Mouse (Mus musculus) adipocyte (in vitro differentiated cells): Measurements from ENCODE around the gene Htra3.

Experiments
- DNase-seq: peaks from one replicate; pipeline ENCODE4 v3.0.0-alpha.2; 2016; ENCODE audit warnings: low spot score

The Htra3 gene

DNA sequence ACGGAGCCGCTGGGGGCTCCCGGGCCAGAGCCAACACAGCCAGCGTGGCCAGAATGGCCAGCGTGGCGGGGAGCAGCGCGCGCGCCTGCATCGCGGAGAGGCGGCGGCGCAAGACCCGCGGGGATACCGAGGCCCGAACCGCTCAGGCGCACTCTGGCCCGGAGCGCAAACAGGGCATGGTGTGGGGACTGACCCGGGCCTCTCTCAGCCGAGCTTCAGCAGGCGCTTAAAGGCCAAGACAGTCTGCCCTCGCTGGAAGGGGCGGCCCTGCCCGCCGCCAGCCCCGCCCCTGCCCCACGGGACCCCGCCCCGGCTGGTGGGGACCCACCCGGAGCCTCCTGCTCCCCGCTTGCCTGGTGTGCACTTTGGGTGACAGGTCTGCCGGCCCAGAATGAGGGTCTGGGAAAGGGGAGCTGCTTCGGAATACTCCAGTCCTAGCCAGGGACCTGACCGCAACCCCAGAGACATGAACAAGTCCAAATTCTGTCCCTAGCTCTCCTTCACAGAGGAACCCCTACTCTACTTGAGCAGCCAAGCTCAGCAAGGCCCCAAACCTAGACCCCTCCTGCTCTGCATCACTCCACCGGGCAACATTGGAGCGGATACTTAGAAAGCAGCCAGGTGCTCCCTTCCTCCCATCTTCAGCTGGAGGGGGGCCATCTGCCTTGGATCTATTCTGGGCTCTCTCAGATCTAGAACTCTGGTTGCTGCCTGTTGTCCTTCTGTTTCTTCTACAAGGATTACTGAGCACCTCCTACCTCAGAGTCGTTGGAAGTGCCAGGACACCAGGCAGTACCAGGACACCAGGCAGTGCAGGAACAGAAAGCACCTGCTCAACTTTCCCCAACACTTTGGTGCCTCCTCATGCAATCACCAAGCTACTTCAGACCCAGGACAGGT lies at the start of gene Htra3:
Gene Htra3, minus strand, starts transcription at position 527 of the 900 bp plus-strand sequence.
- no peak for DNase-seq

- peak; percentile 90 for DNase-seq
Measured at GRCm38 (mm10) chr5:35728957-35729460, 49.4 kb upstream of the Htra3 start.

DNA sequence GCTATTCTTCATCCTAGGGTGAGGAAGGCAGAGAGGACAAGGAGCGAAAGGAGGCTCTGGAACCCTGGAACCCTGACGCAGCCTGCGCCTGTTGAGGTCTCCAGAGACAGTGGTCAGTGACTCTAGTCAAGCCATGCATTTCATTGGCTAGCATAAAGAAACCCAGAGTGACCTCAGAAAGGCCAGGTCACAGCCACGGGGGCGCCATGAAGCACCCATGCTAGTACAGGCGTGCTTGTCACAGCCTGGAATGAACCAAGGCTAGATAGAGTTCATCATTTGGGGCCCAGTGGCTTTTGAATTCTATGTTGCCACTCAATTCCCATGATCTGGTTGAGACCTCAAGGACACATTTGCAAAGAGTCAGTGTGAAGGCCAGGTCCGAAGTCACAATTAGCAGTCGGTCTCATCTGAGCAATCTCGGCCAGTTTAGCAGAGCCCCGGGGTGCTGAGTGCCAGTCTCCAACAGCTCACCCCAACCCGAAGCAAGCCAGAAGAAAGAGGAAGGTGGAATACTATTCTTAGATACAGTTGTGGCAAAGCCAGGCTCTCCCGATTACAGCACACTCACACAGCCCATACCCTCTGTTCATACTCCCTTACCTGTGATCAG lies 48.9 kb upstream of the Htra3 start:
- DNase-seq: no peak

- DNase-seq: no peak
Measured at GRCm38 (mm10) chr5:35727447-35727846, 47.9 kb upstream of the Htra3 start.

- peak; percentile 74 for DNase-seq
Measured at GRCm38 (mm10) chr5:35725840-35726239, 46.3 kb upstream of the Htra3 start.

DNA sequence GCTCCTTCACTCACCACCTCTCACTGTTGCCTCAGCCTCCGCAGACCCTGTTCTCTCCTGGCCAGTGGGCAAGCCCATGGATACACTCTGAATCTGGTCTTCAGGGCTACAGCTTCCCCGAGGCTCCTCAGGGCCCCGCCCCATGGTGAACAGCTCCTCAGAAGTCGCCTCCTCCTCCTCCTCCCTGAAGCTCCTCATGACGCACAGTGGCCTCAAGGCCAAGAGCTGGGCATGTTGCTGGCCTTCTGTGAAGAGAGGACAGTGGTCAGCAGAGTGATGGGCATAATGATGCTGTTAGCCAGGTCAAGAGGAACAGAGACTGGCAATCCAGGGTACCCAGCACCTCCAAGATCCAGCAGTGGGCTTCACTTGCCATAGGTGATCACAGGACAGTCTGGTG lies 44.3 kb upstream of the Htra3 start:
- no peak for DNase-seq

GRCm38 (mm10) chr5:35722654-35723053 lies 43.1 kb upstream of the Htra3 start:
- DNase-seq: no peak

- no peak for DNase-seq
Measured at GRCm38 (mm10) chr5:35721933-35722332, 42.4 kb upstream of the Htra3 start.

- DNase-seq: peak; percentile 96
Measured at GRCm38 (mm10) chr5:35719880-35720279, 40.3 kb upstream of the Htra3 start.

DNA sequence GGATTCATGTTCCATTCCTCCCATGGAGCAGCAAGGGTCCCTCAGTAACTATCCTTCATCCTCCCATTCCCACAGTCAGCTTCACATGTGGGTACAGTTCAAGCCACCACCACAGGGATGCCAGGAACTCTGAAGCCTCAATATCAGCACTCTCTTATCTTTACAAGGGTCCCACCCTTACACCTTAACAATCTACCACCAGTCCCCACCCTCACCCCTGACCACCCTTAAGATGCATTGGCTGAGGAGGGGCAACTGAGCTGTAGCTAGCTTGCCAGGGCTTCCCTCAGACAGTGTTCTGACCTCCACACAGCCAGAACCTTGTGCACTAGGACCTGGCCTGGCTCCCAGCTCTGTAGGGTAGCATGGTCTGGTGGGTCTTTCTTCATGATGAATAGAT lies 39.8 kb upstream of the Htra3 start:
- DNase-seq: peak; percentile 66

- DNase-seq: no peak
Measured at GRCm38 (mm10) chr5:35718817-35719216, 39.2 kb upstream of the Htra3 start.

DNA sequence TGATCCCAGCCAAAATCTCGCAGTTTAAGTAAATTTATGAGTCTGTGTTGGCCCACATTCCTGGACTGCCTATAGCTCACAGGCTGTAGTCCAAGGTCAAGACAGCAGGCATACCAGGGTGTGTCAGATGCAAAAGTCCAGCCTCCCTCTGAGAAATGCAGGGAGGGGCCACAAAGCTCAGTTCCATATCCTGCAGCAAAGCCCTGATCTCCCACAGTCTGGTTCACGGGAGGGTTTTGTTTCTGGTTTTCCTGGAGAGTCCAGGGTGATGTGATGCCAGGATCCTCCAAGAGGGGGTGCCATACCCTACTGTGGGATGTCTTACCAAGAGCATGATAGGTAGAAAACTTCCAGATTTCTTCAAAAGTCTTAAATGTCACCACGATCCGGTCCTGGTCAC lies 38.4 kb upstream of the Htra3 start:
- DNase-seq: peak; percentile 80

- no peak for DNase-seq
Measured at GRCm38 (mm10) chr5:35717455-35717854, 37.9 kb upstream of the Htra3 start.

GRCm38 (mm10) chr5:35713649-35714354 lies 34.2 kb upstream of the Htra3 start:
- DNase-seq: peak; percentile 94

GRCm38 (mm10) chr5:35712517-35712916 lies 32.9 kb upstream of the Htra3 start:
- DNase-seq: no peak

DNA sequence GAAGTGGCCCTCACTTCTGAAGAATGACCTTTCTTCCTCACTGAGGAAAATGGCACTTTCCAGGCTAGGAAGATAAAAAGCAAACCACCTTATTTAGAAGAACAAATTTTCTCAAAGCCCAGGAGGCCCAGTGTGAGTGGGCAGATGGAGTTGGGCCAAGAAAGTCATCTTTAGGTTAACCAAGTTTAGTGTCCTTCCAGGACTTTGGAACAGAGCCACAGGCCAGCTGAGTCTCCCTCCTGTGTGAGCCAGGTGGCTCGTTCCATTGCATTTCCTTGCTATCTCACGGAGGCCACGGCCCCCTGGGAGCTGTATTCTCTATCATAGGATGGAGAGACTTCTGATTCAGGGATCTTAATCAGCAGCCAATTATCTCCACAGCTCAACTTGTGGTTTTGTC lies 31.3 kb upstream of the Htra3 start:
- DNase-seq: peak; percentile 61

DNA sequence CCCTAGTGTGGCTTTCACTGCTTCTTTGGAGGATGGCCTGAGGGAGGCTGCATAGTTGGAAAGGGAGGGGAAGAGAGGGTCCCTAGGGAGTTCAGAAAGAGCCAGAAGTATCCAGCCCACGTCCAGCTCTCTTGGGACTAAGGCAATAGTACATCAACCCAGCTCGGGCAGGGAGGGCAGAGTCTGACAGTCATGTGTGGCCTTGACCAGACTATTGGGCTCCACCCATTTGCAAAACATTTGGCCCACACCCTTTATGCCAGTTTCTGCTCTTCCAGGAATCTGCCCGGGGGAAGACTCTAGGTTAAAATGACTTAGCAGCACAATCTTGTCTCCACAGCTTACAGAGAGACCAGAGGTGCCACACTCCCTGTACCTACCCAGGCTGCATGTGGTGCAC lies 30.9 kb upstream of the Htra3 start:
- peak; percentile 99 for DNase-seq

DNA sequence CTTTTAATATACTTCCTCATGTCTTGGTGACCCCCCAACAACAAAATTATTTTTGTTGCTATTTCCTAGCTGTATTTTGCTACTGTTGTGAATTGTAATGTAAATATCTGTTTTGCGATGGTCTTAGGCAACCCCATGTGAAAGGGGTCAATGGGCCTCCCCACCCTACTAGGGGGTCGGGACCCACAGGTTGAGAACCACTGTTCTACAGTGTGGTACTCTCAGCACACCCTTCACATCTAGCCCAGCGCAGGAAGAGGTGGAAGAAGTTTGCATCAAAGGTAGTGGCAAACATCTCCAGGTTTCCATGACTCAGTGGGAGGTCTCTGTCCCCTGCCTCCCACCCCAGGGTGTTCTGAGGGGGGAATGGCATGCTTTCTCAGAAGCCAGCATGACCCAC lies 25.8 kb upstream of the Htra3 start:
- DNase-seq: no peak

DNA sequence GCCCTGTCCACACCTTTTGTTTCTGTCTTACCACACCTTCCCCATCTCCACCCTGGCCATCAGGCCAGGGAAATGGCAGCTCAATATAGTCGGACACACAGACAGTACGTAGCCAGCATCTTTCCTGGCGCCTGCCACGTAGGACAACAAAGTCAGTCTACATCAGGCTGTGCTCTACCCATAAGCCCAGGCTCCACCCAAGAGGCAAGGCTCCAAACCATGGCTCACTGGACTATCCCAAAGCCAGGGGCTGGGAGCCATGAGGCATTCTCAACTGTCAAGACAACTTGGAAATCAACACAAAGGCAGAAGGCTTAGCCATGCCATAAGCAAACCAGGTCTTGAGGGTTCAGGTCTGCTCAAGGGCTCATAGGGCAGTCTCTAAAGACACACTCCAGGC lies 24.2 kb upstream of the Htra3 start:
- DNase-seq: no peak

- no peak for DNase-seq
Measured at GRCm38 (mm10) chr5:35703183-35703582, 23.6 kb upstream of the Htra3 start.

DNA sequence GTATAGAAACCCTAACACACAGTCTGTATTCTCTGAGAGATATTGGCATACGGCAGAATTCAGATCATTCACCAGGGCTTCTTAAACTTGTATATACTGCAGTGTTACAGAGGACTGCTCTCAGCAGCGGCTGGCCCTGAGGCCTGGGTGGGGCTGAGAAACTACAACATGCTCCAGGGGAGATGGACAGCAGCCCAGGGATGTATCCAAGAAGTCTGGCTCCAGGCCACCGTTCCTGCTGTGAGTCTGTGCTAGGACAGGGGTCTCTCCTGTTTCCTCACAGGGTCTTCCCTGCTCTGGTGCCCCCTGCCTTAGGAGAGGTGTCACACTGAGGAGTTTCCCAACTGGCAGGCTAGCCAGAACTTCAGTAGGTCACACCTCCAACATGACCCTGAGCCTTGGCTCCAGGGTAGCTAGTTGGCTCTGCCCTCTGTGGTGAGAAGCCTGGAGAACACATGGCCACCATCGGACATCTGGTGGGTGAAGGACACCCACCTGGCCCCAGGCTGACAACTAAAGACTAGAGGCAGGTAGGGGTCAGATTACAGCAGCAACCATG lies 23.1 kb upstream of the Htra3 start:
- peak; percentile 26 for DNase-seq

GRCm38 (mm10) chr5:35701042-35701441 lies 21.5 kb upstream of the Htra3 start:
- DNase-seq: peak; percentile 87
